Mouse (Mus musculus) liver, embryonic 11.5 days (tissue): ENCODE results near the gene Mcat. TPM values are rescaled to one million over a fixed set of nuclear protein-coding genes. Genes with fewer than 3 reads are reported as not detected.
"Not testable (repeated sequence)": the region's sequence is repeated elsewhere in the genome, so short reads cannot be mapped to it uniquely, and the experiment has no call there.

ENCODE experiments used
- ATAC-seq: fragments of 200-750 bp; cut with Nextera tagmentation; replicated peaks from 2 replicates; pipeline ENCODE4 v1.8.0; 2017; ENCODE audit warnings: moderate number of reproducible peaks, mild to moderate bottlenecking, moderate TSS enrichment, moderate library complexity; ENCODE audit not compliant: low FRiP score
- DNase-seq: peaks from one replicate; pipeline ENCODE4 v3.0.0-alpha.2; 2017; ENCODE audit warnings: low spot score
- H3K27ac ChIP-seq: fragments of 300-500 bp; sonication (generic); 2 replicates; pipeline ENCODE4 v1.5.1; 2014; ENCODE audit warnings: mild to moderate bottlenecking, low read depth, low read length, control low read depth
- H3K27me3 ChIP-seq: fragments of 300-500 bp; sonication (generic); replicated peaks from 2 replicates; pipeline ENCODE4 v1.6.1; 2014; ENCODE audit warnings: low read length, mixed read lengths; ENCODE audit not compliant: control insufficient read depth, insufficient read depth
- H3K36me3 ChIP-seq: fragments of 300-500 bp; sonication (generic); 2 replicates; pipeline ENCODE4 v1.6.1; 2014; ENCODE audit warnings: mild to moderate bottlenecking, low read length, moderate library complexity, mixed read lengths; ENCODE audit not compliant: control insufficient read depth, insufficient read depth
- H3K4me1 ChIP-seq: fragments of 300-500 bp; sonication (generic); replicated peaks from 2 replicates; pipeline ENCODE4 v1.6.1; 2014; ENCODE audit warnings: low read length, mixed read lengths; ENCODE audit not compliant: control insufficient read depth, insufficient read depth
- H3K4me2 ChIP-seq: fragments of 300-500 bp; sonication (generic); 2 replicates; pipeline ENCODE4 v1.6.1; 2014; ENCODE audit warnings: mild to moderate bottlenecking, control low read depth, moderate library complexity
- H3K4me3 ChIP-seq: fragments of 300-500 bp; sonication (generic); 2 replicates; pipeline ENCODE4 v1.5.1; 2014; ENCODE audit warnings: low read depth, low read length, control low read depth
- H3K9ac ChIP-seq: fragments of 300-500 bp; sonication (generic); 2 replicates; pipeline ENCODE4 v1.6.1; 2014; ENCODE audit warnings: low read depth, low read length, control low read depth
- H3K9me3 ChIP-seq: fragments of 300-500 bp; sonication (generic); 2 replicates; pipeline ENCODE4 v1.6.1; 2016; ENCODE audit warnings: low read length, inconsistent platforms, mixed read lengths; ENCODE audit not compliant: control insufficient read depth
- WGBS: fragments of 180-500 bp; shearing (Covaris S2); extraction: QIAGEN DNeasy Blood & Tissue Kit; methylation state at CpG from one replicate; pipeline ENCODE4 v1.1.7; 2014; 5-methylcytosine and 5-hydroxymethylcytosine counted together
- polyA plus RNA-seq: library from polyadenylated mRNA; unstranded; fragments of >200 nt; fragmentation: Nextera tagmentation; extraction: Ambion mirVana; gene quantifications from 2 replicates; pipeline ENCODE4 v1.2.1, GENCODE M21; 2014

Mcat gene
- polyA plus RNA-seq, 1 experiment from 2014 or later: 39.3 TPM

GRCm38 (mm10) chr15:83515018-83515417 is 48.6 kb downstream of the Mcat start:
- no peaks in the 10 kb centered on the region for H3K36me3 ChIP-seq
- H3K27me3 ChIP-seq: no peaks in the 10 kb centered on the region
- no peak overlapping the region for H3K27ac ChIP-seq
- no peak overlapping the region for H3K4me3 ChIP-seq
- H3K4me1 ChIP-seq: 0 out of 2 replicates have a peak, but pooled peaks cover 3% of the 10 kb centered on the region
- WGBS: 64% methylated on average over 5 of the region's 5 CpGs
- no peak overlapping the region for H3K9ac ChIP-seq
- no peak overlapping the region for H3K4me2 ChIP-seq
- ATAC-seq (no peak), DNase-seq (no peak)
- no peaks in the 10 kb centered on the region for H3K9me3 ChIP-seq

GRCm38 (mm10) chr15:83512489-83513281 is 50.9 kb downstream of the Mcat start:
- Histone ChIP-seq H3K27me3 (no peaks in the 10 kb centered on the region), H3K27ac (no peak overlapping the region), H3K4me3 (no peak overlapping the region), H3K4me1 (0 out of 2 replicates have a peak, but pooled peaks cover 3% of the 10 kb centered on the region), H3K36me3 (no peaks in the 10 kb centered on the region), H3K9ac (no peak overlapping the region), H3K4me2 (no peak overlapping the region), H3K9me3 (no peaks in the 10 kb centered on the region)
- ATAC-seq: no peak
- no peak for DNase-seq
- WGBS: 55% methylated on average over 13 of the region's 13 CpGs

- peak within 1 kb of the TSS; percentile 62 for H3K9ac ChIP-seq
- H3K9me3 ChIP-seq: no peaks in the 10 kb centered on the region
- no peaks in the 10 kb centered on the region for H3K27me3 ChIP-seq
- ATAC-seq (peak; percentile 93), DNase-seq (peak; percentile 92)
- WGBS: 8% methylated on average over 41 of the region's 41 CpGs
- 0 out of 2 replicates have a peak, but pooled peaks cover 3% of the 10 kb centered on the region for H3K4me1 ChIP-seq
- H3K36me3 ChIP-seq: no peaks in the 10 kb centered on the region
- peak within 1 kb of the TSS; percentile 89 for H3K4me2 ChIP-seq
- peak within 1 kb of the TSS; percentile 62 for H3K4me3 ChIP-seq
- H3K27ac ChIP-seq: peak within 1 kb of the TSS; percentile 35; the same call in 1 of the 2 replicates
These were observed 52.7 kb downstream of the Mcat start, which contains the start of gene Ttll1 for GRCm38 (mm10) chr15:83510805-83511405. Gene Ttll1, minus strand, starts transcription at chr15:83510893.

GRCm38 (mm10) chr15:83509950-83510804 is 53.4 kb downstream of the Mcat start:
- Histone ChIP-seq H3K4me2 (peak overlapping the region; percentile 89), H3K9me3 (no peaks in the 10 kb centered on the region), H3K9ac (peak overlapping the region; percentile 62), H3K4me1 (0 out of 2 replicates have a peak, but pooled peaks cover 3% of the 10 kb centered on the region), H3K4me3 (peak overlapping the region; percentile 62), H3K27me3 (no peaks in the 10 kb centered on the region), H3K36me3 (no peaks in the 10 kb centered on the region), H3K27ac (peak overlapping the region; percentile 35; the same call in 1 of the 2 replicates)
- ATAC-seq: peak; percentile 55; the same call in 1 of the 2 replicates
- WGBS: 28% methylated on average over 17 of the region's 17 CpGs
- DNase-seq: no peak

GRCm38 (mm10) chr15:83501483-83501882 is 62.1 kb downstream of the Mcat start:
- H3K4me3 ChIP-seq, H3K27ac ChIP-seq, H3K36me3 ChIP-seq, H3K9me3 ChIP-seq, DNase-seq, ATAC-seq, H3K4me1 ChIP-seq, H3K4me2 ChIP-seq, H3K9ac ChIP-seq, H3K27me3 ChIP-seq: not testable (repeated sequence)
- 62% methylated on average over 6 of the region's 6 CpGs for WGBS

GRCm38 (mm10) chr15:83500352-83500751 is 63.2 kb downstream of the Mcat start:
- H3K27ac ChIP-seq: no peak overlapping the region
- H3K9ac ChIP-seq: no peak overlapping the region
- no peak overlapping the region for H3K4me3 ChIP-seq
- no peaks in the 10 kb centered on the region for H3K9me3 ChIP-seq
- no peak overlapping the region for H3K4me2 ChIP-seq
- H3K27me3 ChIP-seq: no peaks in the 10 kb centered on the region
- WGBS: 51% methylated on average over 3 of the region's 3 CpGs
- H3K36me3 ChIP-seq: no peaks in the 10 kb centered on the region
- DNase-seq: no peak
- peaks cover 3% of the 10 kb centered on the region; the same call in 1 of the 2 replicates for H3K4me1 ChIP-seq
- no peak for ATAC-seq

GRCm38 (mm10) chr15:83499211-83499755 is 64.3 kb downstream of the Mcat start:
- Histone ChIP-seq H3K27me3 (no peaks in the 10 kb centered on the region), H3K9me3 (no peaks in the 10 kb centered on the region), H3K27ac (no peak overlapping the region), H3K9ac (no peak overlapping the region), H3K4me3 (no peak overlapping the region), H3K4me1 (peaks cover 10% of the 10 kb centered on the region; the same call in 1 of the 2 replicates), H3K4me2 (no peak overlapping the region), H3K36me3 (no peaks in the 10 kb centered on the region)
- DNase-seq: no peak
- 80% methylated on average over 10 of the region's 10 CpGs for WGBS
- no peak for ATAC-seq

GRCm38 (mm10) chr15:83497299-83497698 is 66.3 kb downstream of the Mcat start:
- Histone ChIP-seq H3K4me1 (peaks cover 10% of the 10 kb centered on the region; the same call in 1 of the 2 replicates), H3K9me3 (no peaks in the 10 kb centered on the region), H3K4me3 (no peak overlapping the region), H3K9ac (no peak overlapping the region), H3K27me3 (no peaks in the 10 kb centered on the region), H3K27ac (no peak overlapping the region), H3K36me3 (no peaks in the 10 kb centered on the region), H3K4me2 (no peak overlapping the region)
- WGBS: 90% methylated on average over 6 of the region's 6 CpGs
- ATAC-seq (no peak), DNase-seq (no peak)
